Mouse (Mus musculus) embryonic fibroblast, embryonic 13.5 days (primary cell): Measurements from ENCODE around the gene Adora2a.
"Not testable (repeated sequence)": the region's sequence is repeated elsewhere in the genome, so short reads cannot be mapped to it uniquely, and the experiment has no call there.

ENCODE experiments used
- CTCF ChIP-seq: IDR thresholded peaks from 2 replicates; pipeline ENCODE4 v1.5.1; 2011; ENCODE audit warnings: mild to moderate bottlenecking, control low read depth, low read length, moderate library complexity, borderline replicate concordance; ENCODE audit not compliant: insufficient read depth
- POLR2A ChIP-seq: IDR thresholded peaks from 2 replicates; pipeline ENCODE4 v1.6.1; 2011; ENCODE audit warnings: low read depth, mild to moderate bottlenecking, control low read depth, low read length, moderate library complexity

DNA sequence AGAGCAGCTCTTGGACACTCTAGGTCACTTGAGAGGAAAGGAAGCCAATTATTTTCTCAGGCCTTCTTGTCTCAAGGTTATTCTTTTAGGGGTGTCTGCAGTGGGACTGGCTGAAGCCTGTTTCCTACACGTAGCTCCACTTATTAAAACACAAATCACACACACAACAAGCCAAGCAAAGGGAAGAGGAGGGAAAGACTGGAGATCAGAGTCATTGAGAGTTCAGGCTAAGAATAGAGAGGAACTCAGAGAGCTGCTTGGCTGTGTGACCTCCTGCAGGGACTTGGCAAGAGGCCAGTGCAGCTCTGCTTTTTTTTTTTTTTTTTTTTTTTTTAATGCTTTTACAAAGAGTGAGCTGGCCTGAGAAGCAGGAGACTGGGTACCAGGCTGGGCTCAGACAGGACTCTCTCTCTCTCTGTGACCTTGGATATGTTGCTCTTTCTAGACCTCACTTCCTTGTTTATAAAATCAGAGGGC is 47.6 kb downstream of the Adora2a start:
- not testable (repeated sequence) for TF ChIP-seq CTCF, POLR2A
